Mouse (Mus musculus) forebrain, embryonic 11.5 days (tissue): Measurements from ENCODE around the gene Olfr960. TPM values are rescaled to one million over a fixed set of nuclear protein-coding genes. Genes with fewer than 3 reads are reported as not detected.

Source experiments
- ATAC-seq: fragments of 200-750 bp; cut with Nextera tagmentation; replicated peaks from 2 replicates; pipeline ENCODE4 v1.8.0; 2017; ENCODE audit warnings: moderate TSS enrichment; ENCODE audit not compliant: low FRiP score
- DNase-seq: peaks from one replicate; pipeline ENCODE4 v3.0.0-alpha.2; 2017; ENCODE audit warnings: low spot score
- H3K27ac ChIP-seq: fragments of 300-500 bp; sonication (generic); 2 replicates; pipeline ENCODE4 v1.5.1; 2014; ENCODE audit warnings: low read depth, low read length
- H3K27me3 ChIP-seq: fragments of 300-500 bp; sonication (generic); 2 replicates; pipeline ENCODE4 v1.6.1; 2014; ENCODE audit warnings: mild to moderate bottlenecking, low read length, mixed read lengths; ENCODE audit not compliant: control insufficient read depth, insufficient read depth
- H3K36me3 ChIP-seq: fragments of 300-500 bp; sonication (generic); 2 replicates; pipeline ENCODE4 v1.6.1; 2014; ENCODE audit warnings: mild to moderate bottlenecking, low read length, moderate library complexity, mixed read lengths; ENCODE audit not compliant: control insufficient read depth, insufficient read depth
- H3K4me1 ChIP-seq: fragments of 300-500 bp; sonication (generic); replicated peaks from 2 replicates; pipeline ENCODE4 v1.6.1; 2014; ENCODE audit warnings: low read length, mixed read lengths; ENCODE audit not compliant: control insufficient read depth, insufficient read depth
- H3K4me2 ChIP-seq: fragments of 300-500 bp; sonication (generic); 2 replicates; pipeline ENCODE4 v1.6.1; 2014; ENCODE audit warnings: low read depth, mild to moderate bottlenecking, low read length, moderate library complexity, mixed read lengths; ENCODE audit not compliant: severe bottlenecking
- H3K4me3 ChIP-seq: fragments of 300-500 bp; sonication (generic); 2 replicates; pipeline ENCODE4 v1.5.1; 2014; ENCODE audit warnings: low read depth, low read length
- H3K9ac ChIP-seq: fragments of 300-500 bp; sonication (generic); 2 replicates; pipeline ENCODE4 v1.6.1; 2014; ENCODE audit warnings: low read length
- H3K9me3 ChIP-seq: fragments of 300-500 bp; sonication (generic); 2 replicates; pipeline ENCODE4 v1.6.1; 2016; ENCODE audit warnings: low read length, mixed read lengths; ENCODE audit not compliant: control insufficient read depth
- WGBS: fragments of 180-500 bp; shearing (Covaris S2); extraction: QIAGEN DNeasy Blood & Tissue Kit; methylation state at CpG from one replicate; pipeline ENCODE4 v1.1.7; 2014; 5-methylcytosine and 5-hydroxymethylcytosine counted together
- polyA plus RNA-seq: library from polyadenylated mRNA; unstranded; fragments of >200 nt; fragmentation: Nextera tagmentation; extraction: Ambion mirVana; gene quantifications from 2 replicates; pipeline ENCODE4 v1.2.1, GENCODE M21; 2014

Gene Olfr960
- polyA plus RNA-seq, 1 experiment from 2014 or later: not detected

DNA sequence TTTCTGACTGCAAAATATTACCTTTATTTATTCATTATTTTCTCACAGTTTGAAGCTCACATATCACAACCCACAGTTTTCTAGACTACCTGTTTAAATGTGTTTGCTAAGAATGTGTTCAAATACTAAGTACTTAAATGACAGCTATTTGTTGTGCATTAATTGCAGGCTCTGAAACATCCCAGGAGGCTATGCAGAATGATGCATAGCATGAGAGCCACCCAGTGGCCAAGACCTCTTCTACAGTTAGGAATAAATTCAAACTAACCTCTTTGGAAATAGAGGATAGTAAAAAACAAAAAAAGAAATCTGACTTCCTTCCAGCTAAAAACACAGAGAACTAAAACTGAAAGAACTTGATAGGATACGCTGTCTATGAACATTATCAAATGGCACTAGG lies 9.2 kb upstream of the Olfr960 start:
- Histone ChIP-seq H3K36me3 (no peaks in the 10 kb centered on the region), H3K4me3 (no peak overlapping the region), H3K27ac (no peak overlapping the region), H3K9me3 (no peaks in the 10 kb centered on the region), H3K4me2 (no peak overlapping the region), H3K9ac (no peak overlapping the region), H3K4me1 (no peaks in the 10 kb centered on the region), H3K27me3 (no peaks in the 10 kb centered on the region)
- ATAC-seq (0 out of 2 replicates have a peak, but pooled peaks have one; percentile 42), DNase-seq (no peak)
- 55% methylated on average over 1 of the region's 1 CpGs for WGBS

DNA sequence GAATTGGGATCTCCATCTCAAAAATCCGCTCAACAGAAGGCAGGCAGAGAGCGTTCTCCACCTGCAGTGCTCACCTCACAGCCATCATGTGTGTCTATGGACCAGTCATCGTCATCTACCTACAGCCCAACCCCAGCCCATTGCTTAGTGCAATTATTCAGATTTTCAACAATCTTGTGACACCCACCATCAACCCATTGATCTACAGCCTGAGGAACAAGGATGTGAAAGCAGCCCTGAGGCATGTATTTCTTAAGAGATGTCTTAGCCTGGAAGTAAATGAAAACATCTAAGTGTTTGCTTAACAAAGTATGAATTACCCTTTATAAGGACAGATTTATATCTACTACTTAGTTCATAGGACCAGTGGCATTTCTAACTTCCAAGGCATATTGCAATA lies 2.6 kb downstream of the Olfr960 start:
- no peak overlapping the region for H3K4me2 ChIP-seq
- ATAC-seq (no peak), DNase-seq (no peak)
- H3K9ac ChIP-seq: no peak overlapping the region
- H3K4me1 ChIP-seq: no peaks in the 10 kb centered on the region
- H3K27ac ChIP-seq: no peak overlapping the region
- no peaks in the 10 kb centered on the region for H3K27me3 ChIP-seq
- H3K36me3 ChIP-seq: no peaks in the 10 kb centered on the region
- no peaks in the 10 kb centered on the region for H3K9me3 ChIP-seq
- H3K4me3 ChIP-seq: no peak overlapping the region
- 81% methylated on average over 3 of the region's 3 CpGs for WGBS

DNA sequence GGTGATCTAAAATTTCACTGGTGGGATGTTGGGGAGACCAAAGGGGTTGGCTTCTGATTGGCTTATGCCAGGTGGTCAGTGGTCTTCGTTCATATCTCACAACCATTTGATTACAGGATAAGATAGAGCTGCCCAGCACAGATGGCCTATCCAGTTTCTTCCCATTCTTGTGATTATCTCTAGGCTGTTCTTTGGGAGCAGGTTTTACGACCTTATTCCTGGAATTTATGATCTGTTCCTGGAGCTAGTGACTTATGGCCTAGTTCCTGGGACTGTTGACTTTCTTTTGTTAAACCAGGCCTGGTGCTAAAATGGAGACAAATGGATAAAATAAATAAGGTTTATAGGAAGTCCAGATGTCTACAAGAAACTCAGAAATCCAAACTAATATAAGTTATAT lies 3.5 kb downstream of the Olfr960 start:
- no peak overlapping the region for H3K9ac ChIP-seq
- H3K4me2 ChIP-seq: no peak overlapping the region
- 87% methylated on average over 2 of the region's 2 CpGs for WGBS
- H3K4me3 ChIP-seq: no peak overlapping the region
- no peaks in the 10 kb centered on the region for H3K4me1 ChIP-seq
- ATAC-seq (no peak), DNase-seq (no peak)
- no peaks in the 10 kb centered on the region for H3K36me3 ChIP-seq
- no peak overlapping the region for H3K27ac ChIP-seq
- H3K27me3 ChIP-seq: no peaks in the 10 kb centered on the region
- no peaks in the 10 kb centered on the region for H3K9me3 ChIP-seq

DNA sequence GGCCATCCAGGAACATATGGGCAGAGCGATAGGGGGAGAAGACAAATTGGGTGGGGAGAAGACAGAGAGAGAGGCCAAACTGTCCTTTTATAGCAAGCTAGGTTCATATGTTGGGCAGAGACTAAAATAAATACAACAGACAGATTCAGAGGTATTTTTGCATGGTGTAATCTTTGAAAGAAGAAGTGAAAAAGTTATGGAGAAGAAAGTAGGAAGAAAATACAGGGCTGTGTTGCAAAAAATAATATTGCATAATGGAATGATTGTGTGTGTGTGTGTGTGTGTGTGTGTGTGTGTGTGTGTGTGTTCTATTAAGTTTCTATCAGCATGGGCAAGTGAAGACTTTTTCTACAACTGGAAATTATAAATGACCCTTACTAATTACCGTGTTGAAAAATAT lies 7.9 kb downstream of the Olfr960 start:
- WGBS: 85% methylated on average over 2 of the region's 2 CpGs
- no peak overlapping the region for H3K9ac ChIP-seq
- ATAC-seq (no peak), DNase-seq (no peak)
- no peaks in the 10 kb centered on the region for H3K4me1 ChIP-seq
- no peak overlapping the region for H3K27ac ChIP-seq
- no peaks in the 10 kb centered on the region for H3K36me3 ChIP-seq
- H3K9me3 ChIP-seq: no peaks in the 10 kb centered on the region
- no peak overlapping the region for H3K4me3 ChIP-seq
- H3K27me3 ChIP-seq: no peaks in the 10 kb centered on the region
- H3K4me2 ChIP-seq: no peak overlapping the region

DNA sequence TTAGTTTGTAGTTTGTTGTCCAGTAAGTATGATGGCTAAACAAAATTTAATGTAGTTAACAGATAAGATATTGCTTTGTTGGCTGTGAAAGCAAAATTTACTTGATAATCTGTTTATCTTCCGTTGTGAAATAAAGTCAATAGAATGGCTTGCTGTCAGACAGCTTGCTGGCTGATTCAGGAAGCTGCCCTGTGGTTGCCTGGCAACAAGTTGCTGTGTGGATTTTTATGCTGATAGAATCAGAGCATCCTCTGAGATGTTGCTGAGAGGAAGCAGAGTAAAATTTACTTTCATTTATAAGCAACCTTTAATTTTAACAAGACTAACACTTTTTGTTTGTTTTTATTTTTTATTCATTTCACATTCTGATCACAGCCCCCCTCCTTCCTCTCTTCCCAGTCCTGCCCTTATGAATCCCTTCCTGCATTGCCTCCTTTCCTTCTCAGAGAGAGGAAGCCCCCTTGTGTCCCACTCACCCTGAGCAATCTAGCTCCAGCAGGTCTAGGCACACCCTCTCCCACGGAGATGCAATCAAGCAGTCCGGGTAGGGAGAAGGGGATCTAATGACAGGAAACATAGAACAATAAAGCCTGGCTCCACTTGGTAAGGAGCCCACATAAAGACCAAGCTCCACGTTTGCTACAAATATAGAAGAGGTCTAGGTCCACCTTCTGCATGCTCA lies 12.9 kb downstream of the Olfr960 start:
- no peaks in the 10 kb centered on the region for H3K4me1 ChIP-seq
- no peaks in the 10 kb centered on the region for H3K27me3 ChIP-seq
- no peak overlapping the region for H3K9ac ChIP-seq
- no peaks in the 10 kb centered on the region for H3K36me3 ChIP-seq
- H3K4me2 ChIP-seq: no peak overlapping the region
- no peaks in the 10 kb centered on the region for H3K9me3 ChIP-seq
- H3K27ac ChIP-seq: no peak overlapping the region
- DNase-seq: no peak
- H3K4me3 ChIP-seq: no peak overlapping the region
- ATAC-seq: no peak
- WGBS: 46% methylated on average over 4 of the region's 4 CpGs

DNA sequence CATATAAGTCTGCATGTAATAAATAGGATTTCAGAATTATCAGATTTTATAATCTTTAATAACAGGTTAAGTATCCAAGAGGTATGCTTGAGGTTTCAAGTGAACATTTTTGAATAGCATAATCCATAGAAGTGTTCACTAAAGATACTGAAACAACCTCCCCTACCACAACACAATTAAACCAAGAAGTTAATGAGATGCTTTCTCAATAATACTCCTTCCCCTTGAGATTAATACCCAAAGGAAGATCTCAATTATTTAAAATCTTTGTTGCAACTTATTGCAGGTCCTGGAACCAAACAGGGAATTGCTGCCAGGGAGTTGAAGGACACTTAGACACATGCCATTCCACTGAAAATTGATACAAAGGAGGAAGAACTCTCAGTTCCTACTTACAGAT lies 23.6 kb downstream of the Olfr960 start, which contains the start of gene Olfr961:
Olfr961 (plus strand) TSS at position 301 of the 400 bp plus-strand sequence.
- H3K4me3 ChIP-seq: no peak within 1 kb of the TSS
- no peak within 1 kb of the TSS for H3K27ac ChIP-seq
- no peaks in the 10 kb centered on the region for H3K27me3 ChIP-seq
- H3K36me3 ChIP-seq: no peaks in the 10 kb centered on the region
- H3K4me1 ChIP-seq: no peaks in the 10 kb centered on the region
- no peak within 1 kb of the TSS for H3K9ac ChIP-seq
- H3K4me2 ChIP-seq: no peak within 1 kb of the TSS
- ATAC-seq: no peak
- no peak for DNase-seq
- no peaks in the 10 kb centered on the region for H3K9me3 ChIP-seq

DNA sequence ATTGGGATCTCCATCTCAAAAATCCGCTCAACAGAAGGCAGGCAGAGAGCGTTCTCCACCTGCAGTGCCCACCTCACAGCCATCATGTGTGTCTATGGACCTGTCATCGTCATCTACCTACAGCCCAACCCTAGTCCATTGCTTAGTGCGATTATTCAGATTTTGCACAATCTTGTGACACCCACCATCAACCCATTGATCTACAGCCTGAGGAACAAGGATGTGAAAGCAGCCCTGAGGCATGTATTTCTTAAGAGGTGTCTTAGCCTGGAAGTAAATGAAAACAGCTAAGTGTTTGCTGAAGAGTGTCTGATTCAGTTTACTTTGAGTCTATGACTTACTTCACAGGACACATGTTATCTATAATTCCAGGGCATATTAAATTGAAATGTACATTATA lies 26.2 kb downstream of the Olfr960 start:
- Histone ChIP-seq H3K4me3 (no peak overlapping the region), H3K27ac (no peak overlapping the region), H3K9ac (no peak overlapping the region), H3K4me1 (no peaks in the 10 kb centered on the region), H3K4me2 (no peak overlapping the region), H3K27me3 (no peaks in the 10 kb centered on the region), H3K9me3 (no peaks in the 10 kb centered on the region), H3K36me3 (no peaks in the 10 kb centered on the region)
- ATAC-seq (no peak), DNase-seq (no peak)
- WGBS: 89% methylated on average over 4 of the region's 4 CpGs

DNA sequence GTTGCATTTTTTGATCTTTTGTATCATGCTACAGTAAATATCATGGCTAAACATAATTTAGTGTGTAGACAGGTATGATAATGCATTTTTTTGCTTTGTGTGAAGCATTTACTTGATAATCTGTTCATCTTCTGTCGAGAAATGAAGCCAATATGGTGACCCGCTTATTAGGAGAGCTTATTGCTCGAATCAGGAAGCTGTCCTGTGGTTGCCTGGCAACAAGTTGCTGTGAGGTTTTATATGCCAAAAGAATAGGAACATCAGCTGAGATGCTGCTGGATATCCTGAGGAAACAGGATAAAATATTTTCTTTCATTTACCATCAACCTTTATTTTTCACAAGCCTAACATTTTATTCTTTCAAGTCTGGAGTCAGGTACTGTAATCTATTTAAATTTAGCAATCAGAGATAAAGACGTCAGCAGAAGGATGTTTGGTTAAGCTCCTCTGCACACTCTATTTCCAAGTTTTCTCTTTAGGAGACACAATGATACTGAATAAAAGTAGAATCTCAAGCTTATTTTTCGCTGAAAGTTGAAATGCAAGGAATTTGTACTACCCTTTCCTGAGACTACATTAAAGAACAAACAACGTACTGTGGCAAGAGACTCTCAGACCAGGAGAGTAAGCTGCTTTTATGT lies 33.7 kb downstream of the Olfr960 start:
- Histone ChIP-seq H3K9me3 (no peaks in the 10 kb centered on the region), H3K27me3 (no peaks in the 10 kb centered on the region), H3K4me3 (no peak overlapping the region), H3K27ac (no peak overlapping the region), H3K36me3 (no peaks in the 10 kb centered on the region), H3K4me2 (no peak overlapping the region), H3K9ac (no peak overlapping the region), H3K4me1 (no peaks in the 10 kb centered on the region)
- DNase-seq (no peak), ATAC-seq (no peak)
- 77% methylated on average over 6 of the region's 6 CpGs for WGBS

DNA sequence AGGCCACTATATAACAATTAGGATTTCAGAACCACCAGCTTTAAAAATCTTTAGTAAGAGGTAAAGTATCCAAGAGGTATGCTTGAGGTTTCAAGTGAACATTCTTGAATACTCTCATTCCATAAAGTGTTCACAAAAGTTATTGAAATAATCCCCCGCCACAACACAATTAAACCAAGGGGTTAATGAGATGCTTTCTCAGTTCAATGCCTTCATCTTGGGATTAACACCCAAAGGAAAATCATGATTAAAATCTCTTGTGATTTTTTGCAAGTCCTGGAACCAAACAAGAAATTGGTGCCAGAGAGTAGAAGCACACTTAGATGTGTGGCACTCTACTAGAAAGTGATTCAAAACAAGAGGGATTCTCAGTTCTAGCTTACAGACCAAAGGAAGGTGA lies 45.7 kb downstream of the Olfr960 start, which contains the start of gene Olfr963:
Olfr963 (plus strand) TSS at position 301 of the 400 bp plus-strand sequence.
- DNase-seq: no peak
- no peaks in the 10 kb centered on the region for H3K9me3 ChIP-seq
- ATAC-seq: no peak
- no peak within 1 kb of the TSS for H3K27ac ChIP-seq
- no peaks in the 10 kb centered on the region for H3K4me1 ChIP-seq
- no peak within 1 kb of the TSS for H3K9ac ChIP-seq
- H3K4me3 ChIP-seq: no peak within 1 kb of the TSS
- H3K27me3 ChIP-seq: no peaks in the 10 kb centered on the region
- WGBS: 91% methylated on average over 1 of the region's 1 CpGs
- no peak within 1 kb of the TSS for H3K4me2 ChIP-seq
- no peaks in the 10 kb centered on the region for H3K36me3 ChIP-seq
